Mouse (Mus musculus) MEL (cell line): ENCODE results near the gene Cobl.

Experiments used
- BHLHE40 ChIP-seq: IDR thresholded peaks from 2 replicates; pipeline ENCODE4 v1.6.1; 2012; ENCODE audit warnings: low read depth, mild to moderate bottlenecking, inconsistent platforms, low read length, improper control_type of control experiment, borderline replicate concordance
- CTCF ChIP-seq, 3 experiments: IDR thresholded peaks in 2 of 3; conservative IDR thresholded peaks in 1 of 3; 2 replicates each; pipeline ENCODE4 v1.5.1; 2011 to 2012; ENCODE audit warnings: low read length in 3 of 3, low read depth in 2 of 3, mild to moderate bottlenecking in 2 of 3, improper control_type of control experiment in 1 of 3, inconsistent platforms in 1 of 3, mixed read lengths in 1 of 3, moderate library complexity in 1 of 3; ENCODE audit not compliant: control insufficient read depth in 1 of 3, insufficient read depth in 1 of 3, poor library complexity in 1 of 3, severe bottlenecking in 1 of 3
- HCFC1 ChIP-seq: IDR thresholded peaks from 2 replicates; pipeline ENCODE4 v1.6.1; 2012; ENCODE audit warnings: low read depth, mild to moderate bottlenecking, inconsistent platforms, low read length, improper control_type of control experiment, moderate library complexity
- JUND ChIP-seq: IDR thresholded peaks from 2 replicates; pipeline ENCODE4 v1.6.1; 2011; ENCODE audit warnings: low read depth, mild to moderate bottlenecking, improper control_type of control experiment, low read length
- NELFE ChIP-seq: IDR thresholded peaks from 2 replicates; pipeline ENCODE4 v1.6.1; 2011; ENCODE audit warnings: low read depth, low read length, improper control_type of control experiment
- POLR2A ChIP-seq, 2 experiments: IDR thresholded peaks; 2 replicates each; pipeline ENCODE4 v1.6.1; 2011 to 2012; ENCODE audit warnings: low read length in 2 of 2, mild to moderate bottlenecking in 2 of 2, control low read depth in 1 of 2, improper control_type of control experiment in 1 of 2, low read depth in 1 of 2, moderate library complexity in 1 of 2; ENCODE audit not compliant: control insufficient read depth in 1 of 2, insufficient read depth in 1 of 2, poor library complexity in 1 of 2
- POLR2AphosphoS5 ChIP-seq: IDR thresholded peaks from 2 replicates; pipeline ENCODE4 v1.6.1; 2012; ENCODE audit warnings: low read depth, borderline replicate concordance, mild to moderate bottlenecking, inconsistent platforms, low read length, moderate library complexity, mixed read lengths
- ZC3H11A ChIP-seq: IDR thresholded peaks from 2 replicates; pipeline ENCODE4 v1.6.1; 2012; ENCODE audit warnings: low read depth, mild to moderate bottlenecking, inconsistent platforms, low read length, improper control_type of control experiment

- no peak for TF ChIP-seq HCFC1
- TF ChIP-seq POLR2A (IDR thresholded peaks at IDR 0.05; ENCODE audit: control insufficient read depth in 1 of 2, insufficient read depth in 1 of 2, low read depth in 1 of 2, low read length in 2 of 2, poor library complexity in 1 of 2), result no peak
- no peak for TF ChIP-seq NELFE
- TF ChIP-seq BHLHE40, result no peak
- no peak for TF ChIP-seq JUND
- TF ChIP-seq POLR2AphosphoS5, result no peak
- TF ChIP-seq ZC3H11A, result no peak
- no peak for TF ChIP-seq CTCF (IDR thresholded peaks at IDR 0.05 in 2 of 3, conservative IDR thresholded peaks at IDR 0.05 in 1 of 3; ENCODE audit: control insufficient read depth in 1 of 3, insufficient read depth in 1 of 3, low read depth in 2 of 3, low read length in 3 of 3, poor library complexity in 1 of 3, severe bottlenecking in 1 of 3)
These were observed 64.9 kb downstream of the Cobl start for GRCm38 (mm10) chr11:12399903-12400302.
